Mouse (Mus musculus) heart, embryonic 12.5 days (tissue): ENCODE measurements at regions not wholly inside any gene's neighbourhood (a gene's known extent, or its start where the extent isn't known, plus 50 kb on each side); places are given as distances from the start of the nearest gene placed in this dataset.

Experiments
- ATAC-seq: fragments of 200-750 bp; cut with Nextera tagmentation; 2 replicates; pipeline ENCODE4 v1.8.0; 2017; ENCODE audit warnings: moderate TSS enrichment, moderate library complexity; ENCODE audit not compliant: insufficient number of reproducible peaks, low FRiP score
- H3K27ac ChIP-seq: fragments of 300-500 bp; sonication (generic); 2 replicates; pipeline ENCODE4 v1.5.1; 2016; ENCODE audit warnings: mild to moderate bottlenecking, moderate library complexity; ENCODE audit not compliant: poor library complexity, severe bottlenecking
- H3K27me3 ChIP-seq: fragments of 300-500 bp; sonication (generic); replicated peaks from 2 replicates; pipeline ENCODE4 v1.6.1; 2016; ENCODE audit warnings: mild to moderate bottlenecking, moderate library complexity
- H3K36me3 ChIP-seq: fragments of 300-500 bp; sonication (generic); 2 replicates; pipeline ENCODE4 v1.6.1; 2016; ENCODE audit warnings: mild to moderate bottlenecking, moderate library complexity
- H3K4me1 ChIP-seq: fragments of 300-500 bp; sonication (generic); replicated peaks from 2 replicates; pipeline ENCODE4 v1.6.1; 2016; ENCODE audit warnings: mild to moderate bottlenecking
- H3K4me2 ChIP-seq: fragments of 300-500 bp; sonication (generic); 2 replicates; pipeline ENCODE4 v1.6.1; 2016; ENCODE audit warnings: mild to moderate bottlenecking, moderate library complexity
- H3K4me3 ChIP-seq: fragments of 300-500 bp; sonication (generic); 2 replicates; pipeline ENCODE4 v1.5.1; 2016; ENCODE audit warnings: mild to moderate bottlenecking
- H3K9ac ChIP-seq: fragments of 300-500 bp; sonication (generic); 2 replicates; pipeline ENCODE4 v1.6.1; 2016; ENCODE audit warnings: mild to moderate bottlenecking, moderate library complexity
- H3K9me3 ChIP-seq: fragments of 300-500 bp; sonication (generic); replicated peaks from 2 replicates; pipeline ENCODE4 v1.6.1; 2016; ENCODE audit warnings: mild to moderate bottlenecking, moderate library complexity
- WGBS: fragments of 180-500 bp; shearing (Covaris S2); methylation state at CpG from one replicate; pipeline ENCODE4 v1.1.7; 2016; 5-methylcytosine and 5-hydroxymethylcytosine counted together

DNA sequence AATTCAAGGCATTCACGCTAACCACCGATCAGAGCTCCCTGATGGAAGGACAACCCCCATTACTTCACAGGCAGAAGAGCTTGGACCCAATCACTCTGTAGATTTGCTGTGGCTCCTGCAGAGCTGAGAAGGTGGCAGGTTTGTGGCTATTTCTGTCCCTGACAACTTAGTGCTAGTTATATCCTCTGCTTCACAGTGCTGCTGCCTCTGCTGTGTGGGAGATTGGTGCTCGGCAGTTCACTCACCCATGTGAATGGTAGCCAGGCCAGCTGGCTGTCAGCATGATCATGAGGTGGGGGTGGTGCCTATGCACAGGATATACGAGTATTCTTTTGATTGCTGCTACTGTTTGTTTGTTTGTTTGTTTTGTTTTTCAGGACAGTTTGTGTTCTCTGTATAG lies 113.9 kb downstream of the Gm10131 start:
- H3K27me3 ChIP-seq = no peaks in the 10 kb centered on the region
- WGBS = 15% methylated on average over 4 of the region's 4 CpGs
- H3K9me3 ChIP-seq = no peaks in the 10 kb centered on the region
- peak; percentile 74 for ATAC-seq
- no peak overlapping the region; the same call in 1 of the 2 replicates for H3K9ac ChIP-seq
- no peaks in the 10 kb centered on the region for H3K36me3 ChIP-seq
- peaks cover 38% of the 10 kb centered on the region for H3K4me1 ChIP-seq
- H3K27ac ChIP-seq = peak overlapping the region; percentile 84
- peak overlapping the region; percentile 14; the same call in 1 of the 2 replicates for H3K4me2 ChIP-seq
- no peak overlapping the region for H3K4me3 ChIP-seq

DNA sequence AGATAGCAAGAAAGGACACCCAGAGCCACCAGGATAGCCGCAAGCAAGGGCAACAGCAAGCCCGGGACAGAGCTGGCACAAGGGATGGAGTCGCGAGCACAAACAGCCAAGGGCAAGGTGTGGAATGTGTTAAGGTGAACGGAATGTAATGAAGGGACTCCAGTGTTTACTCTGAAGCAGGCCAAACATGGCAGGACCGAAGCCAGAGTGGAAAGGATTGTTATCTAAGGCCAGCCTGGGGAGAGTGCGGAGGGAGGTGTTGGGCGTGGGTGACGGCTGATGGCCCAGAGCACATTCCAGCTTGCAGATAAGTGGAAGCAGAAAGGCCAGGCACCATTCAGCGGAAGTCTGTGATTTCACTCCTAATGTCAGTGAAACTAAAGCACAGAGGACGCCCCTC lies 118.6 kb downstream of the Gm10131 start:
- no peaks in the 10 kb centered on the region for H3K27me3 ChIP-seq
- no peaks in the 10 kb centered on the region for H3K36me3 ChIP-seq
- H3K4me1 ChIP-seq = peaks cover 57% of the 10 kb centered on the region
- ATAC-seq = peak; percentile 81
- H3K9me3 ChIP-seq = no peaks in the 10 kb centered on the region
- H3K4me3 ChIP-seq = no peak overlapping the region
- H3K9ac ChIP-seq = peak overlapping the region; percentile 24
- peak overlapping the region; percentile 50 for H3K4me2 ChIP-seq
- peak overlapping the region; percentile 97 for H3K27ac ChIP-seq
- 1% methylated on average over 11 of the region's 11 CpGs for WGBS

GRCm38 (mm10) chr8:33991917-33992875 lies 119.3 kb downstream of the Gm10131 start:
- 30% methylated on average over 12 of the region's 12 CpGs for WGBS
- H3K4me3 ChIP-seq = no peak overlapping the region
- H3K27ac ChIP-seq = peak overlapping the region; percentile 97
- H3K9ac ChIP-seq = peak overlapping the region; percentile 24
- H3K9me3 ChIP-seq = no peaks in the 10 kb centered on the region
- peak overlapping the region; percentile 50 for H3K4me2 ChIP-seq
- peaks cover 61% of the 10 kb centered on the region for H3K4me1 ChIP-seq
- no peaks in the 10 kb centered on the region for H3K36me3 ChIP-seq
- ATAC-seq = peak; percentile 40
- no peaks in the 10 kb centered on the region for H3K27me3 ChIP-seq

DNA sequence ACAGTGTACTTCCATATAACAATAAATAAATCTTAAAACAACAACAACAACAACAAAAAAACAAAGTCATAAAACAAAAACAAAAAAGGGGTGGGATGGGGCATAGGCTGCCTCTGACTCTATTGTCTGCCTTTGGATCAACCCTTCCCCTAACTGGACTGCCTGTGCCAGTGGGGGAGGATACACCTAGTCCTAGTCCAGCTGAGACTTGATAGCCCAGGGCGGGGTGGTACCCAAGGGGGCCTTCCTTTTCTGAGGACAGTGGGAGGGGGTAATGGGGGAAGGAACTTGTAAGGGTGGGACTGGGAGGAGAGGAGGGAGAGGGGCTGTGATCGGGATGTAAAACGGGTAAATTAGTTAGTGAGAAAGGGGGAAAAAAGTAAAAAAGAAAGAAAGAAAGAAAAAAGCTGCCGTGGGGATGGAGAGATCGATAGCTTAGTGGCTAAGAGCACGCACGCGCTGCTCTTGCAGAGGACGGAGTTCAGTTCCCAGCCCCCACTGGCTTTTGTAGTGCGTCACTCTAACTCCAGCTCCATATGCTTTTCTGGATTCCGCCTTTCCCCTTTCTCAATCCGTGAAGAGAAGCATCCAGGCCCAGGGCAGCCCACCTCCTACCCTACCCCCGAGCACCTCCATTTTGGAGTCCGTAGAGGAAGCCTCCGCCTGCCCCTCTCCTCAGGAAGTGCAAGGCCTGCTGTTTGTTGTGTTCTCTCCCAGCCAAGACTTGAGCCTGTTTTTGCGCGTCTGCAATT lies 120.2 kb downstream of the Gm10131 start:
- 0 out of 2 replicates have a peak overlapping the region, but pooled peaks have one; percentile 11 for H3K9ac ChIP-seq
- H3K4me2 ChIP-seq = peak overlapping the region; percentile 16; the same call in 1 of the 2 replicates
- WGBS = 24% methylated on average over 17 of the region's 17 CpGs
- H3K27me3 ChIP-seq = no peaks in the 10 kb centered on the region
- peak overlapping the region; percentile 97 for H3K27ac ChIP-seq
- no peaks in the 10 kb centered on the region for H3K9me3 ChIP-seq
- peaks cover 63% of the 10 kb centered on the region for H3K4me1 ChIP-seq
- no peak for ATAC-seq
- H3K36me3 ChIP-seq = no peaks in the 10 kb centered on the region
- H3K4me3 ChIP-seq = no peak overlapping the region

- WGBS = 59% methylated on average over 9 of the region's 9 CpGs
- H3K4me2 ChIP-seq = no peak overlapping the region
- H3K9ac ChIP-seq = no peak overlapping the region
- peaks cover 55% of the 10 kb centered on the region for H3K4me1 ChIP-seq
- H3K36me3 ChIP-seq = no peaks in the 10 kb centered on the region
- H3K9me3 ChIP-seq = no peaks in the 10 kb centered on the region
- H3K4me3 ChIP-seq = no peak overlapping the region
- ATAC-seq = no peak
- H3K27me3 ChIP-seq = no peaks in the 10 kb centered on the region
- H3K27ac ChIP-seq = no peak overlapping the region
These were observed 121.5 kb downstream of the Gm10131 start for GRCm38 (mm10) chr8:33990039-33990438.

- ATAC-seq = no peak
- 37% methylated on average over 10 of the region's 10 CpGs for WGBS
These were observed 123.8 kb downstream of the Gm10131 start for GRCm38 (mm10) chr8:33987755-33988104.

GRCm38 (mm10) chr8:33987091-33987754 lies 124.3 kb downstream of the Gm10131 start:
- Histone ChIP-seq H3K4me1 (peaks cover 28% of the 10 kb centered on the region), H3K4me3 (no peak overlapping the region), H3K27me3 (no peaks in the 10 kb centered on the region), H3K36me3 (no peaks in the 10 kb centered on the region), H3K4me2 (no peak overlapping the region), H3K9ac (no peak overlapping the region), H3K27ac (peak overlapping the region; percentile 58), H3K9me3 (no peaks in the 10 kb centered on the region)
- no peak for ATAC-seq
- WGBS = 77% methylated on average over 14 of the region's 15 CpGs

More at GRCm38 (mm10) chr8:33987755-33988104, 123.8 kb downstream of the Gm10131 start:
- no peak overlapping the region for H3K4me2 ChIP-seq
- H3K4me3 ChIP-seq = no peak overlapping the region
- H3K9ac ChIP-seq = no peak overlapping the region
- no peaks in the 10 kb centered on the region for H3K27me3 ChIP-seq
- H3K36me3 ChIP-seq = no peaks in the 10 kb centered on the region
- H3K27ac ChIP-seq = peak overlapping the region; percentile 58
- no peaks in the 10 kb centered on the region for H3K9me3 ChIP-seq
- H3K4me1 ChIP-seq = peaks cover 33% of the 10 kb centered on the region

- no peak for ATAC-seq
- WGBS = 94% methylated on average over 6 of the region's 6 CpGs
- H3K9me3 ChIP-seq = no peaks in the 10 kb centered on the region; the same call in 1 of the 2 replicates
- H3K27ac ChIP-seq = no peak overlapping the region
- no peaks in the 10 kb centered on the region for H3K27me3 ChIP-seq
- no peaks in the 10 kb centered on the region for H3K36me3 ChIP-seq
- no peak overlapping the region for H3K4me3 ChIP-seq
- peaks cover 22% of the 10 kb centered on the region for H3K4me1 ChIP-seq
- no peak overlapping the region for H3K9ac ChIP-seq
- no peak overlapping the region for H3K4me2 ChIP-seq
These were observed 124.9 kb downstream of the Gm10131 start for GRCm38 (mm10) chr8:33986657-33987056.

GRCm38 (mm10) chr8:33985430-33985977 lies 126.0 kb downstream of the Gm10131 start:
- H3K9ac ChIP-seq = no peak overlapping the region
- no peaks in the 10 kb centered on the region; the same call in 1 of the 2 replicates for H3K9me3 ChIP-seq
- 60% methylated on average over 11 of the region's 11 CpGs for WGBS
- H3K4me3 ChIP-seq = no peak overlapping the region
- H3K27me3 ChIP-seq = no peaks in the 10 kb centered on the region
- H3K36me3 ChIP-seq = no peaks in the 10 kb centered on the region
- no peak overlapping the region for H3K4me2 ChIP-seq
- H3K27ac ChIP-seq = no peak overlapping the region
- H3K4me1 ChIP-seq = peaks cover 24% of the 10 kb centered on the region
- no peak for ATAC-seq

DNA sequence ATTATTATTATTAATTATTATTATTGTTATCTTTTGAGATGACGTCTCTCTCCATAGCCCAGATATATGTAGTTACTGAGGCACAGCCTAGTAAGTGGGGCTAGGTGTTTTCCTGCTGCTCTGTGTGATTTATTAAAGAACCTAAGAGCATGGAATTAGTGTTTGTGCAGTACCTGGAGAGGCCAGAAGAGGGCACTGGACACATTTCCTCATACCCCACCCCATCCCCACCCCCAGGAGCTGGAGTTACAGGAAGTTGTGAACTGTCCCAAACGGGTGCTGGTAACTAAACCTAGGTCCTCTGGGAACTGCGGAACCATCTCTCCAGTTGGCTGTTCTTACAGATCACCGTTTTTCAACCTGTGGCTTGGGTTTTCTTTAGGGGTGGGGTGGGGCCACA lies 129.9 kb downstream of the Gm10131 start:
- no peak overlapping the region for H3K4me3 ChIP-seq
- peaks cover 27% of the 10 kb centered on the region for H3K4me1 ChIP-seq
- WGBS = 63% methylated on average over 4 of the region's 4 CpGs
- H3K27me3 ChIP-seq = no peaks in the 10 kb centered on the region
- H3K9ac ChIP-seq = no peak overlapping the region
- ATAC-seq = no peak
- H3K9me3 ChIP-seq = no peaks in the 10 kb centered on the region; the same call in 1 of the 2 replicates
- no peak overlapping the region for H3K27ac ChIP-seq
- no peak overlapping the region for H3K4me2 ChIP-seq
- no peaks in the 10 kb centered on the region for H3K36me3 ChIP-seq
